Mouse (Mus musculus): Measurements from ENCODE around the gene Gm3448. TPM values are rescaled to one million over a fixed set of nuclear protein-coding genes. Genes with fewer than 3 reads are reported as not detected.

Gene Gm3448
- polyA plus RNA-seq, 2 experiments: 1.7 to 3.6 TPM

- WGBS (ENCODE audit: insufficient replicate concordance): 8% methylated on average over 2 of the region's 2 CpGs
- H3K4me2 ChIP-seq (ENCODE audit: low read depth): no peak overlapping the region
- peak; percentile 66 for ATAC-seq (ENCODE audit: insufficient read depth)
- H3K27ac ChIP-seq: no peak overlapping the region
- H3K36me3 ChIP-seq (replicated peaks; ENCODE audit: control insufficient read depth, insufficient read depth, low read depth): no peaks in the 10 kb centered on the region
- H3K9ac ChIP-seq (replicated peaks): no peak overlapping the region
- H3K4me1 ChIP-seq (replicated peaks; ENCODE audit: control insufficient read depth in 2 of 2, insufficient read depth in 2 of 2, low read length in 1 of 2): peaks cover 4 to 16% of the 10 kb centered on the region in 2 experiments; a peak in 3 of 4 replicates
- no peaks in the 10 kb centered on the region for H3K9me3 ChIP-seq (ENCODE audit: control insufficient read depth, low read length)
- H3K4me3 ChIP-seq (ENCODE audit: insufficient read depth in 1 of 2, low read depth in 2 of 2, low read length in 2 of 2): no peak overlapping the region
- peak in 1 of 3 experiments; percentile 17 for DNase-seq (ENCODE audit: low read depth in 3 of 3, low spot score in 3 of 3)
- TF ChIP-seq EP300 (IDR thresholded peaks at IDR 0.05; ENCODE audit: low read depth) (no peak), CTCF (IDR thresholded peaks at IDR 0.05; ENCODE audit: low read depth) (no peak)
- no peaks in the 10 kb centered on the region for H3K27me3 ChIP-seq (ENCODE audit: control insufficient read depth, insufficient read depth, low read length)
These were observed 36.2 kb upstream of the Gm3448 start for GRCm38 (mm10) chr17:15077536-15077935.

- peaks cover 4 to 16% of the 10 kb centered on the region in 2 experiments; a peak in 3 of 4 replicates for H3K4me1 ChIP-seq (replicated peaks; ENCODE audit: control insufficient read depth in 2 of 2, insufficient read depth in 2 of 2, low read length in 1 of 2)
- no peak overlapping the region for H3K27ac ChIP-seq
- no peaks in the 10 kb centered on the region for H3K36me3 ChIP-seq (replicated peaks; ENCODE audit: control insufficient read depth, insufficient read depth, low read depth)
- TF ChIP-seq CTCF (IDR thresholded peaks at IDR 0.05; ENCODE audit: low read depth): no peak
- no peak for TF ChIP-seq EP300 (IDR thresholded peaks at IDR 0.05; ENCODE audit: low read depth)
- DNase-seq (ENCODE audit: low read depth in 3 of 3, low spot score in 3 of 3): no peak
- H3K9me3 ChIP-seq (ENCODE audit: control insufficient read depth, low read length): no peaks in the 10 kb centered on the region
- no peak for ATAC-seq (ENCODE audit: insufficient read depth)
- no peak overlapping the region for H3K4me3 ChIP-seq (ENCODE audit: insufficient read depth in 1 of 2, low read depth in 2 of 2, low read length in 2 of 2)
- 55% methylated on average over 8 of the region's 8 CpGs for WGBS (ENCODE audit: insufficient replicate concordance)
- no peaks in the 10 kb centered on the region for H3K27me3 ChIP-seq (ENCODE audit: control insufficient read depth, insufficient read depth, low read length)
- no peak overlapping the region for H3K4me2 ChIP-seq (ENCODE audit: low read depth)
- H3K9ac ChIP-seq (replicated peaks): no peak overlapping the region
These were observed 33.7 kb upstream of the Gm3448 start for GRCm38 (mm10) chr17:15075033-15075432.

DNA sequence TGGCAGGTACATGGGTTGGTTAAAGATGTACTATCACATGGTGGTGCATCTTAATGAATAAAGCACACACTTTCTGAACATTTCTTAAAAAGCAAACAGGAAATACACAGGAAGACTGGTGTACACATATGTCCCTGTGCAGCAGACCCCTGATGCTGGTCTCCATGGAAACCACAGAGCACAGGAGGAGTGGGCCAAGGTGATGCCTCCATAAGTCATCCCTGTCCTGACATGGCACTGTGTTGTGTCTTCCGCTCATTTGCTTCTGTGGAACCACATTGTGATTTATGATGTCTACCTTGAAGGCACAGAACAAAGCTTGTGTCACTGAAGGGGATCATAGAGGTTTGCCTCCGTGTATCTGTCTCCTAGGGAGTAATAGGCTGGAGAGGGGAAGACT lies 30.9 kb upstream of the Gm3448 start:
- no peak for DNase-seq (ENCODE audit: low read depth in 3 of 3, low spot score in 3 of 3)
- TF ChIP-seq CTCF (IDR thresholded peaks at IDR 0.05; ENCODE audit: low read depth): no peak
- TF ChIP-seq EP300 (IDR thresholded peaks at IDR 0.05; ENCODE audit: low read depth): no peak
- WGBS (ENCODE audit: insufficient replicate concordance): 69% methylated on average over 2 of the region's 2 CpGs

GRCm38 (mm10) chr17:15069124-15069523 lies 27.8 kb upstream of the Gm3448 start:
- Histone ChIP-seq H3K9me3 (ENCODE audit: control insufficient read depth, low read length) (no peaks in the 10 kb centered on the region), H3K27me3 (ENCODE audit: control insufficient read depth, insufficient read depth, low read length) (no peaks in the 10 kb centered on the region), H3K4me3 (ENCODE audit: insufficient read depth in 1 of 2, low read depth in 2 of 2, low read length in 2 of 2) (no peak overlapping the region), H3K27ac (no peak overlapping the region), H3K36me3 (replicated peaks; ENCODE audit: control insufficient read depth, insufficient read depth, low read depth) (no peaks in the 10 kb centered on the region), H3K4me1 (replicated peaks; ENCODE audit: control insufficient read depth in 2 of 2, insufficient read depth in 2 of 2, low read length in 1 of 2) (peaks cover 0 to 17% of the 10 kb centered on the region in 2 experiments; a peak in 2 of 4 replicates), H3K9ac (replicated peaks) (no peak overlapping the region), H3K4me2 (ENCODE audit: low read depth) (no peak overlapping the region)
- no peak for ATAC-seq (ENCODE audit: insufficient read depth)
- DNase-seq (ENCODE audit: low read depth in 3 of 3, low spot score in 3 of 3): no peak
- TF ChIP-seq CTCF (IDR thresholded peaks at IDR 0.05; ENCODE audit: low read depth) (no peak), EP300 (IDR thresholded peaks at IDR 0.05; ENCODE audit: low read depth) (no peak)
- 39% methylated on average over 2 of the region's 2 CpGs for WGBS (ENCODE audit: insufficient replicate concordance)

More for the DNA sequence above, 30.9 kb upstream of the Gm3448 start:
- Histone ChIP-seq H3K9me3 (ENCODE audit: control insufficient read depth, low read length) (no peaks in the 10 kb centered on the region), H3K27me3 (ENCODE audit: control insufficient read depth, insufficient read depth, low read length) (no peaks in the 10 kb centered on the region), H3K27ac (no peak overlapping the region), H3K4me1 (replicated peaks; ENCODE audit: control insufficient read depth in 2 of 2, insufficient read depth in 2 of 2, low read length in 1 of 2) (peaks cover 0 to 24% of the 10 kb centered on the region in 2 experiments; a peak in 2 of 4 replicates), H3K9ac (replicated peaks) (no peak overlapping the region), H3K36me3 (replicated peaks; ENCODE audit: control insufficient read depth, insufficient read depth, low read depth) (no peaks in the 10 kb centered on the region), H3K4me3 (ENCODE audit: insufficient read depth in 1 of 2, low read depth in 2 of 2, low read length in 2 of 2) (no peak overlapping the region), H3K4me2 (ENCODE audit: low read depth) (no peak overlapping the region)
- ATAC-seq (ENCODE audit: insufficient read depth): no peak

GRCm38 (mm10) chr17:15068040-15068792 lies 26.9 kb upstream of the Gm3448 start:
- H3K4me1 ChIP-seq (replicated peaks; ENCODE audit: control insufficient read depth in 2 of 2, insufficient read depth in 2 of 2, low read length in 1 of 2): peaks cover 0 to 17% of the 10 kb centered on the region in 2 experiments; a peak in 2 of 4 replicates
- DNase-seq (ENCODE audit: low read depth in 3 of 3, low spot score in 3 of 3): no peak
- 34% methylated on average over 8 of the region's 8 CpGs for WGBS (ENCODE audit: insufficient replicate concordance)

More at GRCm38 (mm10) chr17:15068040-15068792, 26.9 kb upstream of the Gm3448 start:
- Histone ChIP-seq H3K27me3 (ENCODE audit: control insufficient read depth, insufficient read depth, low read length) (no peaks in the 10 kb centered on the region), H3K27ac (no peak overlapping the region), H3K9me3 (ENCODE audit: control insufficient read depth, low read length) (no peaks in the 10 kb centered on the region), H3K4me3 (ENCODE audit: insufficient read depth in 1 of 2, low read depth in 2 of 2, low read length in 2 of 2) (no peak overlapping the region), H3K36me3 (replicated peaks; ENCODE audit: control insufficient read depth, insufficient read depth, low read depth) (no peaks in the 10 kb centered on the region; the same call in 1 of the 2 replicates), H3K9ac (replicated peaks) (no peak overlapping the region), H3K4me2 (ENCODE audit: low read depth) (no peak overlapping the region)
- no peak for TF ChIP-seq EP300 (IDR thresholded peaks at IDR 0.05; ENCODE audit: low read depth)
- TF ChIP-seq CTCF (IDR thresholded peaks at IDR 0.05; ENCODE audit: low read depth): no peak
- peak; percentile 42; the same call in 1 of the 2 replicates for ATAC-seq (ENCODE audit: insufficient read depth)

Data from liver, embryonic 14.5 days (tissue).